Mouse (Mus musculus) heart, postnatal 36 days (tissue): ENCODE measurements at regions not wholly inside any gene's neighbourhood (a gene's known extent, or its start where the extent isn't known, plus 50 kb on each side); places are given as distances from the start of the nearest gene placed in this dataset.
"Not testable (repeated sequence)": the region's sequence is repeated elsewhere in the genome, so short reads cannot be mapped to it uniquely, and the experiment has no call there.

Experiments
- DNase-seq, 2 experiments: peaks; one replicate each; pipeline ENCODE4 v3.0.0; 2021 to 2022
- intact Hi-C: fragments of 180-260 bp; cut with DNase I; formaldehyde crosslinking; loops from one replicate; pipeline ENCODE4 v1.15.1; 2025

DNA sequence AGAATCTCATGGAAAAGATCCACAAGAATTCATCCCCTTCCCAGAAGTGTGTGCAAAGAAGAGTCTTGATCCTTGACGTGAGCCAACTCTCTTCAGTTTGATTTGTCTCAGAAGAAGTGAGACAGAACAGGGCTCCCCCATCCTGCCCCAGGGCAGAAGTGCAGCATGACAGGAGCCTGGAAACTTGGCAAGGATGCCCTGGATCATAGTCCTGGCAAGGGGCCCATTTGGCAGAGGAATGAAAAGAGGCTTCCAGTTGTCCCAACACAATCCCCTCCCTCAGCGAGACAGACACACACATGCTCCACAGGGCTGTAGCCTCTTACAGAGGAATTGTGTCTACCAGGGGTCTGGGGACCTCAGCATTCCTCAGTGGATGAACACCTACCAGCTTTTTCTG is 102.7 kb downstream of the Ptpn20 start:
- intact Hi-C loops: no loop called here
- peak; percentile 64 to 69 for DNase-seq

DNA sequence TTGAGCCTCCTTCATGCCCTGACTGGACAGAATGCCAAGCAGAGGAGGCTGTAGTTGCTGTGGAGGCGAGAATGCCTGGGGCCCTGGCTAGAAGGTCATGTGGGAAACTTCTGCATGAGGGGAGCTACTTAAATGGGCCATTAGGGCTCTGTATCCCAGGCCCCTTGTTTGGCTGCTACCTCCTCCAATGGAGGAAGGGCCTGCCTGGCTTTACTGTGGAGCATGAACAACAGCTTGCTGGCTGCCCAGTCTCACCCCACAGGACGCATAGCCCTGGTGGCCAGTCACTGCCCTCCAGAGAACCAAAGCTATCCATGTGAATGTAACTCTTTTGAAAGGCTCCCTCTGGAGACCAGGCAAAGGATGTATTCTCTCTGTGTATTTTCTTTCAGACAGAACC is 105.2 kb downstream of the Ptpn20 start:
- intact Hi-C loops: no loop called here
- no peak for DNase-seq

DNA sequence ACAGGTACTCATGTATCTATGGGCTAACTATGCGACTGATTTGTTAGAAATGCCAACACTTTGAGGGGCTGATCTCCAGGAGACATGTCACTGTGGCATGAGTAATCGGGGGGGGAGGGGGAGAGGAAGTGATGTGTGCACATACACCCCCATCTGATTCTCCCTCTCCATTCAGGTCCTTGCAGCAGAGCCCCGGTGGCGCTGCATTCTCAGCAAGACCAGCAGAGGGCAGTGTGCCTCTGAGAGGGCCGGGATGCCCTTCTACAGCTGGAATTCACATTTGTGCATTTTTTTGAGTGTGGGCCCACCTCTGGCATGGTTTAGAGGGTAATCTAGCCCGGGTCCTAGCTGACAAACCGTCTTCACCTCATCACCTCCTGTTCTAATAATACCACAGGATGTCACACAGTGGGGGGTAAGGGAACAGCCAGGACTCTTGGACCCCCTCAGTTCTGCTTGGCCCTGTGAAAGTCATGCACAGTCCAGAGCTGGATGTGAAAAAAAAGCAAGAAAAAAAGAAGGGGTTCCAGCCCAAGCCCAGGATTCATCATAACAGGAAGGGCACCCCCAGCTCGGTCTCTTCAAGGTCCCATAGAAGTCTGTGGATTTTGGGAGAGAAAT is 106.5 kb downstream of the Ptpn20 start:
- intact Hi-C loops: loop anchor here (1.0 kb wide), 1 partner anchor 218 kb away; no protein-coding TSS in a partner anchor

DNA sequence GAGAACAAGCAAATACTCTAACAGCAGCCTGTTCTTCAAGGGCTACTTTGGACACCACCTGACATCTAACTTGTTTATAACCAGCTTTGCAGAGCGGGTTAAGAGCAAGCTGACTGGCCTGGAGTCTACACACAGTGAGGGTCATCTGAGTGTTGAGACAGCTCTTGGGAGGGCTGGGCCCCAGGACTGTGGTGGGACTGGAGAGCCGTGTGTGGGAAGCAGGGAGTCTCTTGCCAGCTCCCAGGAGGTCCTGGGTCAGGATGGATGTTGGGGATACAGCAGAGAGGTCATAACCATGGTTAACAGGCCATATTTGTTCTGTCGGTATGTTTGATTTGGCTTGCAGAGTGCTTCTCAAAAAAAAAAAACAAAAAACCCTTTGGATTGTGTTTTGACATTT is 107.8 kb downstream of the Ptpn20 start:
- intact Hi-C loops: loop anchor here (1.0 to 2.0 kb wide), 2 partner anchors 20 to 236 kb away; no protein-coding TSS in a partner anchor
- DNase-seq: no peak

More for the DNA sequence above, 106.5 kb downstream of the Ptpn20 start:
- peak; percentile 85 to 89 for DNase-seq

DNA sequence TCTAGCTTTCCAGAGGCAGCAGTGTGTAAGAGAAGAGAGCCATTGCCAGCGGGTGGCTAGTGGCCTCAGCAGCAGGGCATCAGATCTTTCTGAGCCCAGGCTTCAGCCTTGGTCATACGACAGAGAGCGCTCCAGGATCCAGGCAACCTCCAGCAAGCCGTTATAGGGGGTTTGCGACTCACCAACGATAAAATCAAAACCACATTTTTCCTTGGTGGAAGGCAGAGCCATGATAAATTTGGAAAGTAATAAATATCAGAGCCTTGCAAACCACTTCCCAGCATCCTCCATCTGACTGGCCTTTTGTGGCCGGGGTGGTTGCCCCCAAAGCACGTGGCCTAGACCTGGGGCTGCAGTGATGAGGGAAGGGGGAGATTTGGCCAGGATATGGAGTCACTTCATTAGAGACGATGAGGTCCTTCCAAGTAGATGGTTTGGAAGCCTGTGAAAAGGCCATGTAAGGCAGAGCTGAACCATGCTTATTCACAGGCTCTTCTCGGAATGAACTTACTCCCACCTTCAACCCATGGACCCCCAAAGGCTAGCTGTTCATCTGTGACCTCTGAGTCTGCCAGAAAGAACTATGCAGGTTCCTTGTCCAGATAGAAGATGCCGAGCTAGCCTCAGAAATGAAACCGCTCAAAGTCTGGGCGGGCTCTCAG is 110.9 kb downstream of the Ptpn20 start:
- DNase-seq: no peak

DNA sequence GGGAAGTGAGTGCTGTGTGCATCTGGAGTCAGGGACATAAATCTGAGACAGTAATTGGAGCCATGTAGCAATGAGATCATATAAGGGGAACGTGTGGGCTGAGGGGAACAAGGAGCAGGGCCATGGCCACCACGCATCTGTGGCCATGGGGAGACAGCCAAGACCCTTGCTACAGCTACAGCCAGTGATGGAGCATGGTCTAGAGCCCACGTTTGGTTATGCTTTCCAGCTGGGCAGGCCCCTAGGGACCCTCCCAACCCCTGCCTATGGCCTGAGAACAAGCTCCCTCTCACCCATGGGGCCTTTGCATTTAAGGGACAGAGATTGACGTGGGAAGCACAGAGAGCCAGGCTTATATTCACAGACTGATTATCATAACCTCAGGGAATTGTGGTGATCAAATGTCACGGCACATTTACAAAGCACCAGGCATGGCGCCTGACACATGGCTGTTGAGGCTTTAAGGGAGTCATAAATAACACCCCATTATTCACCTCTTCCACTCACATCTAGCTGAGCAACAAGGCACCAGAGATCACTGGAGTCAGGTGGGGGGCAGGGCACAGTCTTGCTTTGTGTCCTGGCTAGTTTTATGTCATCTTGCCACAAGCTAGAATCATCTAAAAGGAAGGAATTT is 118.8 kb downstream of the Ptpn20 start:
- intact Hi-C loops: no loop called here
- DNase-seq: no peak

More for the DNA sequence above, 110.9 kb downstream of the Ptpn20 start:
- intact Hi-C loops: no loop called here

DNA sequence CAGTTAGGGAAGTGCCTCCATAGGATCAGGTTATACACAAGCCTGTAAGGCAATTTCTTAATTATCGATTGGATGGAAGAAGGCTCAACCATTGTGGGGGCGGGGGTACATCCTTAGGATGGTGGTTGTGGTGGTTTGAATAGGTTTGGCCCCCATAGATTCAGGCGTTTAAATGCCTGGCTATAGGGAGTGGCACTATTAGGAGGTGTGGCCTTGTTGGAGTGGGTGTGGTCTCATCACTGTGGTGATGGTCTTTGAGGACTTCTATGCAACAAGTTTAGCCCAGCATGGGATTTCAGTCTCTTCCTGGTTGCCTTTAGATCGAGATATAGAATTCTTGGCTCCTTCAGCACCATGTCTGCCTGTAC is 119.3 kb downstream of the Ptpn20 start:
- intact Hi-C loops: no loop called here
- DNase-seq: no peak

DNA sequence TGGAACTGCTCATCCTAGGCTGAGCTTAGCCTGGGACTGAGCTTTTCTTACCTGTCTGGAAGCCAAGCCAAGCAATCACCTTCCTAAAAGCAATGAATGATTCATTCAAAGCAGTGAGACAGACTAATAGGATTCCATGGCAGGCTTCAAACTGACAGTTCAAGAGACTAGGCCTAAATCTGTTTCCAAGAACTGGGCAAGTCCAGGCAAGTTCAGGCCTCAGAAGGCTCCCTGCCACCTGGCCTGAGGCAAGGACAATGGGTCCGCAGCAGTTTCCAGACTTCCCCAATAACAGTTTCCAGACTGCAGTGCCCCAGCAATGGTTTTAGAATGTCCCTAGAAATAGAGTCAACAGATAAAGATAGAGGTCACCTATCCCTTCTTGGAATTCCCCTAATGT is 123.5 kb downstream of the Ptpn20 start:
- intact Hi-C loops: no loop called here
- DNase-seq: no peak

DNA sequence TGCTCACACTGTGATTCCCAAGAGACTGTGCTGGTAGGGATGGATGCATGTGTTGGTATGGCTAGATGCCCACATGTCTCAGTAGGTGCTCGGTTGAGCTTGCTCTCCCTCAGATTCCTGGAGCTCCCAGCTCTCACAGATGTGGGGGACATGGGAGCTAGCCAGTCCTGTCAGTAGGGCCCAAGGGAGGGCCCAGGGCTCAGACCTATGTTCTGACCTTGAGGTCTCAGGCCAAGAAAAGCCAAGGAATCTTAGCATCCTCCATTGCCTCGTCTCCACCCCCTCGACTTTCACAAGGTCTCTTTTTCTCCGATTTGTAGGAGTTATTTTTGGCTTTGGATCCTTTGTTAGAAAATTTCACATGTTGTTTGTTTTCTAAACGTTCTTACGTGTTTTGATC is 130.6 kb downstream of the Ptpn20 start:
- intact Hi-C loops: no loop called here
- DNase-seq: peak in 1 of 2 experiments; percentile 13

DNA sequence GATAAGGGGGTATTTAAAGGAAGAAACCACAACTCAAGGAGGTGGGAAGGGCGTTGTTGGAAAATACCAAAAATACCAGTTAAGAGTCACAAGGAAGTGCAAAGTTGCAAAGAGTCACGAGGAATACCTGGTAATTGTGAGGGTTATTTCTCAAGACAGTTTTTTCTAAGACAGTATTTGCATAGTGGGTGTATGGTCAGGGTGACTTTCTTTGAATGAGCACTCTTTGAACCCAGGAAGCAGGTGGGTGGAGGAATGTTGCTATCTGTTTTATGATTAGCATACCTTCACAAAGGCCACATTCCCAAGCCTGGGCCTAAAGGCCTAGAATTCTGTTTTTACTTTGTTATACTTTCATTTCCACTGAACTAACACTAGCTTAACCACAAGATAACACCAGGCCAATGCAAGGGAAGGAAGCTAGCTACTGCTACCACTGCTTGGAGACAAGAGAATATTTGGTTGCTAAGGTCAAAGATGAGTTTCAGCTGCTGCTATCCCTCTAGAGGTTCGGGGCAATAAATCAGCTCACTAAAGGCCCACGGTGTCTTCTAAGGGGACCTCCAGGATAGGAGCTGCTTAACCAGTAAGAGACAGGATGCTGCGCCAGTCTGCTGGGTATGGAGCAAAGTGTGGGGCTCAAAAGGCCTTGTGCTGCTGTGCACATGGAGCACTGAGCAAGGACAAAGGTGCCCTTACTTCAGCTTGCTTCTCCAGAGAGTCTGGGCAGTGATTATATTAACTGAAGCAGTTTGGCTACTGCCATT is 133.6 kb downstream of the Ptpn20 start:
- intact Hi-C loops, DNase-seq: not testable (repeated sequence)

DNA sequence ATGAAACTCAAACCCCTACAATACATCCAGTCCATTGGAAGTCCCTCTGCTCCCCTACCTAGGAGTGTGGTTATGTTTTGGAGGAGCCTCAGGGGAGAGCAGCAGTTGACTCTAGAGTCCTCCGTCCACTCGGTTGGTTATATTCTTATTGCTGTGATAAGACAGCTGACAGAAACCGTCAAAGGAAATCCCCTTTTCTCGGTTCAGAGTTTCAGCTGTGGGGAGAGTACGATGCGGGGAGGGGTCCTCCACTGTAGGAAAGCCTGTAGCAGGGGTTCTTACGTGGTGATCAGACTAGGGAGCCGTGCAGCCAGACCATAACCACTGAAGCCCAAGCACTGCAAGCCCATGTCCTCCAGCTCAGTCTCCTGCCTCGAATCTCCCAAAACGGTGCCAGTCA is 137.5 kb downstream of the Ptpn20 start:
- intact Hi-C loops: no loop called here
- DNase-seq: no peak

DNA sequence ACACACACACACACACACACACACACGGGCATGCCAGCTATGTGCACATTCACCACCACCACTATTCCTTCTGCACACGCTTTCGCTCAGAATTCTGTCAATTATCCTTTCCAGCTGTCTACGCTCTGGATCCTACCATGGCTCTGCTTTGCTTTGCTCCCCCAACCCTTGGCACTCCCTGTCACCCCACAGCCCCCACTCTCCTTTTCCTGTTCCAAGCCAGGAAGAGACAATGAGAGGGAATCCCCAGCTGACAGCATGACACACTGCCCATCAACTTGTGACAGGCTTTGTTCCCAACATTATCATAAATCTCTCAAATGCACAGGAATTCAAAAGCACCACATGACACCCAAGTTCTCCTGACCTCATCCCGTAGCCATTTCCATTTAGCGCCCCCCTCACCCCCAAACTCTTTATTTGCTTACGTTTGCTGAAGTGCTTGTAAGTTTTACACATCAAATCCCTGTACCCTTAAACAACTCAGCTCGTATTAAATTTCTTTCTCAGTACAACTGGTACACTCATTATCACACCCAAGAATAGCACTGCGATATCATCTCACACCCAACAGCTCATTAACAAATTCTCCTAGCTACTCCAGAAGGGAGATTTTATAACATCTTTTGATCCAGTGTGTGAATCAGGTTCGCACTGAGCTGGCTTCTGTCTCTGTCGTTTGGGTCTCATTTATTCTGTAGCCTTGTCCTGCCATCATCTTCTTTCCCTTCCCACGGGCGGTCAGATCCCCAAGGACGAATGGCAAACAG is 140.3 kb downstream of the Ptpn20 start:
- intact Hi-C loops: no loop called here
- DNase-seq: no peak

DNA sequence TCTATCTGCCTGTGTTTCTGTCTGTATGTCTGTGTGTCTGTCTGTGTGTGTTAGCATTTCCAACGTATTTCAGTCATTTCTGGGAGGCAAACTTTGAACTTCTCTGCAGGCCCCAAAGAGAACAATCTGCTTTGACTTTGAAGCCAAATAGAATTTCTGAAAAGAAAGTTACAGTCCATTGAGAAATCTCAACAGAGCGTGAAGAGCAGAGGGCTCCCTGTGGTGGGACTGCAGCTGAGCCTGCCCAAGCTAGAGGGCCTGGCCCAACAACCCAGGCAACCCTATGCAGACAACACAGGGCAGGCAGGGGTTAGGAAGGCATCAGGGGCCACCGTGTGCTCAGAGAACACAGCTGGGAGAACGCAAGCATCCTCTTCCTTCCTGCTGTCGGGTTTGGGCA is 143.7 kb downstream of the Ptpn20 start:
- DNase-seq: no peak
- intact Hi-C loops: no loop called here

DNA sequence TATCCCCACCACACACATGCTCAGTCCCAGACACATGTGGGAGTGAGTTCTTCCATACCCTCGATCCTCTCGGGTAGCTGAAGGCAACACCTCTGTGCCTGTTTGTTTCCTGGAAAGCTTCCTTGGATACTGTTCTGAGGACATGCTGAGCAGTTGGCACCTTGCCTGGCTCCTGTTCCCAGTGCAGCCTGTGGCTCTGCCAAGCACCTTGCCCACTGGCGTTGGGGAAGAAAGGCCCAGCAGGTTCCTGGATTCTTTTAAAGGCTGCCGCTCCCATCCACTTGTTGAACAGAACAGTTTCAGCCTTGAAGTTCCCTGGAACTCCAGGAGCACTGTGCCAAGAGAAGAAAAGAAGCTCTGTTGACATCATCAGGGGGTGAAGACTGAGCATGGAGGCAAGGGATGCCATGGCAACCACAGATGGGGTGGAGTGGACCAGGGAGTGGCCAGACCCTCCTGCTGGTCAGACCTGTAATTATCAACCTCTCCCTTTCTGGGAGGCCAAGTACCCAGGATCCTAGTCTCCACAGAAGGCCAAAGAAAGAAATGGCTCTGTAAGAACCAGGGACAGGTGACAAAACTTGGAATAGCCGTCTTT is 145.5 kb downstream of the Ptpn20 start:
- DNase-seq: peak; percentile 25 to 52
- intact Hi-C loops: no loop called here

DNA sequence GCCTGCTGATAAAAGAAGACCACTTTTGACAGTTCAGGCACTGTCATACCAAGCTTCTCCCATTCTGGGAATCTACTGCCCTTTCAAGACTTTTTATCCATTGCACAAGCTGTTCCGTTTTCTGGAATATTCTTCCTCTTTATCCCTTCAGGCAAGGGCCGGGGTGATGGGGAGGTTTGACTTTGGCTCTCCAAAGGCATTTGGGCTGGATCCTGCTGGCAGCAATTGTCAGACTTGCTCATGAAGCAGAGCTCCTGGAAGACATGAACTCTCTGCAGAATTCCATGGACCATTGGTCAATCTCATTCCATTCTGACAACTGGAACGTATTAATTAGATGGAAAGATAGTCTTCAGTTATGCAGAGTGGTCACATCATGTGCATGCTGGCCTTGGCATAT is 146.6 kb downstream of the Ptpn20 start:
- intact Hi-C loops: no loop called here

DNA sequence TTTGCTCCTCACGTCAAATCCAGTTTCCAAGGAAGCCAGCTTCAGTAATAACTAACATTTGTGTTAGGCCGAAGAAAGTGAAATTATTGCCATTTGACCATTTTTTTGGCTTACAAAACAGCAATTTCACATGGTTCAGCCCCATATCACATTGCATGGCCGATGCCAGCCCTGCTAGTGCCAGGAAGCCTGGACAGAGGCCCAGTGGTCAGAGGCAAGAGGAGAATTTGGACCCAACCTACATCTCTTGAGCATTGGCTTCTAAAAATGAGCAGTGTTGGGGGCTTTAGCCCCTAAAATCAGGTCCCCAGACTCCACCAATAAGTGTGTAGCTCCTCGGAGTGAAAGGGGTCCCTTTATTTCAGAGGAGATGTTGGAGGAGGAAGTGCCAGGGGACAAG is 157.2 kb downstream of the Ptpn20 start:
- peak in 1 of 2 experiments; percentile 19 for DNase-seq
- intact Hi-C loops: no loop called here

More for the DNA sequence above, 146.6 kb downstream of the Ptpn20 start:
- peak; percentile 33 to 63 for DNase-seq

DNA sequence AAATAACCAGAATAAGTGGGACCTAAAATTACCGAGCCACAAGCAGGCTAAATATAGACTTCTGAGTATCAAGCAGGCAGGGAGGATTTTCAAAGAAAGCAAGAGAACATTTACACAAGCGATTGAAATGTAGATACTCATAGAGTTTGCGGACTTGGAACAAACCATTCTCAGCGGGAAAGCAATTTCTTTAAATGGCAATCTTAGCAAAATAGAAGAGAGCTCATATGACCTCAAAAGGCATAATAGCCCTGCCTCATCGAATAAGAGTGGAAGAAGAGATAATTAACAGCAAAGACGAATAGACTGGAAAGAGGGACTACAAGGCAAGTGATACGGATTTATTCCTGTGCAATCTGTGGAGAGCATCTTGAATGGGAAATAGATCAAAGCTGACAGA is 163.7 kb upstream of the Gdf10 start:
- no peak for DNase-seq
- intact Hi-C loops: no loop called here

DNA sequence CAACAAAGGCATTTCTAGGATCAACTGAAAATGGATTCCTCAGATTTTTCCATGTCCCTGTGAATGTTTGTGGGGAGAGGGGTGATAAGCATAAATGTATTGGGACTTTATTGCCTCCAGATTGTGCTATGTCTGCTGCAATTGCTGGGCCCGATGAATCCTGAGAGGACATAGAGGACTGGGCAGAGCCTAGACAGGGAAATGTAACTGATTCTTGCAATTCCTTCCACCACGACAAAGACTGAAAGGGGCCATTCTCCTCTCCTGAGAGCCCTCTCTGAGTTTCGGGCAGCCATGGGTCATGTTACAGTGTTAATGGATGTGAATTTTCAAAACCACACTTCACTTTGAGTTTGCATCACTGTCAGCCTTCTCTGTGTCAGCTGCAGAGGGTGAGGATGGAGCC is 159.7 kb upstream of the Gdf10 start:
- no peak for DNase-seq
- intact Hi-C loops: no loop called here

DNA sequence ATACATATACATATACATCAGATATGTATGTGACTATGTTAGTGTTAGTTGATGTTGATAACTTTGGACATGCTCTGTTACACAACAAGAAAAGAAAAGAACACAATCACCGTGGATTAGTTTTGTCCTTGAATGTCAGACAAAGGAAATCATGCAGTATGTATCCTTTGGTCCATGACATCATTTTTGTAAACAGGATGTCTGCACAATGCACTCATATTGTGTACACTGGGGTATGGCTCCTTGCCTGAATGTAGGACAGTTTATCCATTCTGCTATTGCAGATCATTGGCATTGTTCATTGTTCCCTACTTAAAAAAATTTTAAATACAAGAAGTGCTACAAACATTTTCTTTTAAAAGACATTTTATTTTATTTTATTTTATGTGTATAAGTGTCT is 157.6 kb upstream of the Gdf10 start:
- intact Hi-C loops: no loop called here
- no peak for DNase-seq

DNA sequence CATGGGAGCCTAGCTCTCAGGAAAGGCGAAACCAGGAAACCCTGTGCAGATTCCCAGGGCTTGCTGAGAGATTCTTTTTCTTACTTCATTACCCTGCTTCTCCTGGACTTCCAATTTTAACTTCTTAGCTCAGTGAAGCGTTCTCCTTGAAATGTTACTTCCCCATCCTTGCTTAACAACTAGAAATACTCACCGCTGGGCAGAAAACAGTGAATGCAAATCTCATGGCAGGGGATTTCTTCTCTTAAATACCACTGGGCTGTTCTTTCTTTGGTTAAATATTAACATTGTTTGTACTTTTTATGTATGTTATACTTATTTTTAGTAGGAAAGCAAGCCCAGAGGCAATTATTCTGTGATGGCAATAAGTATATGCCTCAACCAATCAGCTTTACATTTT is 151.0 kb upstream of the Gdf10 start:
- DNase-seq: no peak
- intact Hi-C loops: no loop called here
